Mouse (Mus musculus): ENCODE data around the gene Lpin3.

DNA sequence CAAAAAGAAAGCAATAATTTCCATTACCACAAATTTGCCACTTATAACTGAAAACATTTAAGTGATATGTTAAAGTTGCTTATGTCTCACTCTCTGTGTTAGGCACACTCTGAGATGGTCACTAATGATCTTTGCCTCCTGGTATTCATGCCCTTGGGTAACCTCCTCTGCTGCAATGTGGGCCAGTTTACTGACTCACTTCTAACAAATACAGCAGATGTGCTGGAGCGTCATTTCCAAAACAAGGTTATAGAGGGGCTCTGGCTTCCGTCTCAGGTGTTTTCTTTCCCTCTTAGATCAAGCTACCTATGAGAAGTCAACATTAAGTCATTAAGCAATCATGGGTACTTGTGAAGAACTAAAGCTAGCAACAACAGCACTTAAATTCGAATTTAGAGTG lies 30.1 kb upstream of the Lpin3 start:
- TF ChIP-seq POLR2A (IDR thresholded peaks at IDR 0.05; ENCODE audit: low read depth, low read length) (no peak), CTCF (IDR thresholded peaks at IDR 0.05; ENCODE audit: extremely low read depth, insufficient read length, insufficient replicate concordance, low read depth, low read length) (no peak)

All from small intestine, adult 2 months (tissue).